Mouse (Mus musculus) spleen, adult 2 months (tissue): ENCODE results near the gene Rims1. TPM values are rescaled to one million over a fixed set of nuclear protein-coding genes. Genes with fewer than 3 reads are reported as not detected.

ENCODE experiments used
- DNase-seq, 2 experiments: peaks; one replicate each; pipeline versions ENCODE4 v3.0.0 to v3.0.0-alpha.2; 2012 to 2021; ENCODE audit warnings: low spot score in 2 of 2, low read depth in 1 of 2
- H3K27ac ChIP-seq: fragments of 200-500 bp; 2 replicates; pipeline ENCODE4 v1.5.1; 2012; ENCODE audit warnings: low read length, inconsistent platforms; ENCODE audit not compliant: insufficient read depth
- H3K27me3 ChIP-seq: fragments of 200-500 bp; 2 replicates; pipeline ENCODE4 v1.6.1; 2012; ENCODE audit warnings: mild to moderate bottlenecking, moderate library complexity, low read length, inconsistent platforms; ENCODE audit not compliant: control insufficient read depth, insufficient read depth
- H3K36me3 ChIP-seq: fragments of 200-500 bp; 2 replicates; pipeline ENCODE4 v1.6.1; 2012; ENCODE audit warnings: mild to moderate bottlenecking, low read length, inconsistent platforms; ENCODE audit not compliant: control insufficient read depth, insufficient read depth
- H3K4me1 ChIP-seq: fragments of 200-500 bp; 2 replicates; pipeline ENCODE4 v1.6.1; 2011; ENCODE audit warnings: inconsistent platforms; ENCODE audit not compliant: control insufficient read depth, insufficient read depth, insufficient read length
- H3K4me3 ChIP-seq: fragments of 200-500 bp; 2 replicates; pipeline ENCODE4 v1.5.1; 2011; ENCODE audit warnings: mild to moderate bottlenecking, inconsistent platforms; ENCODE audit not compliant: insufficient read depth, insufficient read length; ENCODE audit errors: extremely low read depth
- CTCF ChIP-seq: fragments of 200-500 bp; IDR thresholded peaks from 2 replicates; pipeline ENCODE4 v1.5.1; 2011; ENCODE audit warnings: mild to moderate bottlenecking, inconsistent platforms; ENCODE audit not compliant: insufficient read depth, insufficient read length, insufficient replicate concordance; ENCODE audit errors: extremely low read depth
- POLR2A ChIP-seq: fragments of 200-500 bp; IDR thresholded peaks from 2 replicates; pipeline ENCODE4 v1.6.1; 2011; ENCODE audit warnings: low read depth, low read length, inconsistent platforms
- WGBS: fragments of 180-500 bp; shearing (Covaris S2); methylation state at CpG from one replicate; pipeline ENCODE4 v1.1.7; 2018; 5-methylcytosine and 5-hydroxymethylcytosine counted together
- polyA plus RNA-seq: library from polyadenylated mRNA; depleted of rRNA; stranded (reverse); fragments of >200 nt; gene quantifications from 2 replicates; pipeline ENCODE4 v1.2.3, GENCODE M21; 2012

The Rims1 gene
- polyA plus RNA-seq, 1 experiment = 0.05 TPM

DNA sequence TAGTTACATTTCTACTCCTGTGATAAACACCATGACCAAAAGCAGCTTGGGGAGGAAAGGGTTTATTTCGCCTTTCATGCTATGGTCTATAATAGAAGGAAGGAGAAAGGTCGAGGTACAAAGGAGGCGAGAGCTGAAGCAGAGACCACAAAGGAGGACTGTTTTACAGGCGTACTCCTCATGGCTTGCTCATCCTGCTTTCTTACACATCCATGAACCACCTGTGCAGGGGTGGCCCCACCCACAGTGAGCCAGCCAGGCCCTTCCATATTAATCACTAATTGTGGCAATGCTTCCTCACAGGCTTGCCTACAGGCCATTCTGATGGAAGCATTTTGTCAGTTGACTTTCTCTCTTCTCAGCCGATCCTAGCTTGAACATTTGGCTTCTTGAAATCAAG lies 8.7 kb downstream of the Rims1 start:
- no peak for DNase-seq
- H3K27ac ChIP-seq = no peak overlapping the region
- 73% methylated on average over 5 of the region's 5 CpGs for WGBS
- H3K4me1 ChIP-seq = no peaks in the 10 kb centered on the region
- no peaks in the 10 kb centered on the region for H3K36me3 ChIP-seq
- H3K27me3 ChIP-seq = no peaks in the 10 kb centered on the region
- no peak for TF ChIP-seq CTCF
- no peak for TF ChIP-seq POLR2A
- no peak overlapping the region for H3K4me3 ChIP-seq

GRCm38 (mm10) chr1:22789391-22789909 lies 16.3 kb downstream of the Rims1 start:
- no peak overlapping the region for H3K4me3 ChIP-seq
- WGBS = 61% methylated on average over 7 of the region's 7 CpGs
- TF ChIP-seq POLR2A (no peak), CTCF (no peak)
- H3K36me3 ChIP-seq = no peaks in the 10 kb centered on the region
- no peak for DNase-seq
- no peak overlapping the region for H3K27ac ChIP-seq
- no peaks in the 10 kb centered on the region for H3K27me3 ChIP-seq
- H3K4me1 ChIP-seq = no peaks in the 10 kb centered on the region

- no peak overlapping the region for H3K27ac ChIP-seq
- no peaks in the 10 kb centered on the region for H3K27me3 ChIP-seq
- no peak for DNase-seq
- 92% methylated on average over 5 of the region's 5 CpGs for WGBS
- no peak for TF ChIP-seq POLR2A
- no peak for TF ChIP-seq CTCF
- no peaks in the 10 kb centered on the region for H3K36me3 ChIP-seq
- H3K4me3 ChIP-seq = no peak overlapping the region
- H3K4me1 ChIP-seq = no peaks in the 10 kb centered on the region
Measured at GRCm38 (mm10) chr1:22787616-22788015, 18.2 kb downstream of the Rims1 start.

DNA sequence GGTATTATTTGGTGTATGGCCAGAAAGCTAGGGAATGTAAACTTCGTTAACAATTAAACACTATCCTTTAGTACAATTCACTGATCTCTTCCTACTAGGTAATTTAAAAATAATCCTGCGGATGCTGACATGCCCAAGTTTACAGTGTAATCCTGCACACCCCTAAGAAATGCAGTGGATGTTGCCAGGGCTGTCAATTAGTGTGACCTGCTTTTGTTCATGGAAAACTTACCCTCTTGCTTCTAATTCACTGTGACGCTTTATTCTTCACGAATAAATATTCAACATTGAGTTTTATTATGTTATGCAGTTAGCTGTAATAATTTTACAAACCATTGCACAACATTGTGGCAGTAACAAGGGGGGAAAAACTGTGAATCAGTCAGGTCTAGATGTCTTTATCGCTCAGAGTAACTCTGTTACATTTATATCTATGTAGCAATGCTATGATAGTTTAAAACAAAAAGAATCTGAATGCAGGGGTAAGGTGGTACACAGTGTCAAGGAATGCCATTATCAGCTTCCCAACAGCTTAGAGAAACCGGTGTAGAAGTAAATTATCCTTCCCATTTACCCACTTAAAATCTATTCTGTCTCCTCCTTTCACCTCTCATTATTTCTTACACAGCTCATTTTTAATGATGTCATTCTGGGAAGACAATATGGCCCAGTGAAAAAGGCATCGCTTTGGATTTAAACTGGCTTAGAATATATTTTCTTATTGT lies 35.1 kb downstream of the Rims1 start:
- no peaks in the 10 kb centered on the region for H3K4me1 ChIP-seq
- H3K27ac ChIP-seq = no peak overlapping the region
- no peak overlapping the region for H3K4me3 ChIP-seq
- H3K36me3 ChIP-seq = no peaks in the 10 kb centered on the region
- H3K27me3 ChIP-seq = no peaks in the 10 kb centered on the region
- 82% methylated on average over 7 of the region's 7 CpGs for WGBS
- no peak for TF ChIP-seq CTCF
- no peak for TF ChIP-seq POLR2A
- no peak for DNase-seq

DNA sequence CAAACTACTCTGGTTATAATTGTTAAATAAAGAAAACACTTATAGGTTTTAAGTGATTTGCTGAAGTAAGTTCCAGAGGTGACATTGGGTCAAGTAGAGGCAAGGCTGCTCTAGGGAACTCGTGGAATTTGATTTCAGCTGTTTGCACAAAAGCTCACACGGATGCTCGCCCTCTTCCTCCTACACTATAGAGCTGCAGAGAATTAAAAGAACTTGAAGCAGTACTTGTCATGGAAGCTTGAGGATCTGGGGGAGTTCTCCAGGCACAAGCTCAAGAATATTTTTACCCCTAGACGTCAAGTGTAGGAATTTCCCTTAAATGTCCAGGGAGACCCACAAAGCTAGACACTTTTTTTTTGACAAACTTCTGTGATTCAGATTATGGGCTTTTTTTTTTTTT lies 42.4 kb downstream of the Rims1 start:
- Histone ChIP-seq H3K4me3 (no peak overlapping the region), H3K36me3 (no peaks in the 10 kb centered on the region), H3K27me3 (no peaks in the 10 kb centered on the region), H3K27ac (no peak overlapping the region), H3K4me1 (no peaks in the 10 kb centered on the region)
- no peak for TF ChIP-seq CTCF
- 90% methylated on average over 4 of the region's 4 CpGs for WGBS
- DNase-seq = no peak

DNA sequence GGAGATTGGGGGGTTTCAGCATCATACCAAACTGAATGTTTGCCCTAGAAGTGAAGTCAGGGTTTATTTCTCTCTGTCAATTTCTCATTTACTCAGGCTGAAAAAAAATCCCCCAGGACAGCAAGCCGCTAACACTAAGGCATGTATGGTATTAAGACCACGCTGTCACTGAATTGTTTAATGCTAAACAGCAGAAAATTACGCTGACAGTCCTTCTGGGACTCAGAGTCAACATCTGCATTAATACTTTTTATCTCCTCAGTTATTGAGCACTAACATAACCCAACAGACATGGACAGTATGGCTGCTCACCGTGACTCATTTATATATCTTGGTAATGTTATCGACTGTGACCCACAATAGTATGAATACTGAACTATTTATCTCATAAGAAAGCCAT lies 43.0 kb downstream of the Rims1 start:
- no peaks in the 10 kb centered on the region for H3K36me3 ChIP-seq
- no peak overlapping the region for H3K4me3 ChIP-seq
- 89% methylated on average over 5 of the region's 5 CpGs for WGBS
- no peaks in the 10 kb centered on the region for H3K27me3 ChIP-seq
- H3K27ac ChIP-seq = no peak overlapping the region
- no peak for TF ChIP-seq CTCF
- no peak for TF ChIP-seq POLR2A
- no peak for DNase-seq
- no peaks in the 10 kb centered on the region for H3K4me1 ChIP-seq

GRCm38 (mm10) chr1:22750536-22750935 lies 55.3 kb downstream of the Rims1 start:
- DNase-seq = no peak
- H3K4me3 ChIP-seq = no peak overlapping the region
- no peak overlapping the region for H3K27ac ChIP-seq
- TF ChIP-seq CTCF = no peak
- TF ChIP-seq POLR2A = no peak
- no peaks in the 10 kb centered on the region for H3K4me1 ChIP-seq
- no peaks in the 10 kb centered on the region for H3K27me3 ChIP-seq
- 76% methylated on average over 2 of the region's 2 CpGs for WGBS
- H3K36me3 ChIP-seq = no peaks in the 10 kb centered on the region
